Mouse (Mus musculus) erythroblast, embryonic 14.5 days (primary cell): ENCODE data around the gene Dnah14.

Source experiments
- GATA1 ChIP-seq: IDR thresholded peaks from 2 replicates; pipeline ENCODE4 v1.6.1; 2012; ENCODE audit warnings: low read length, inconsistent platforms, mixed read lengths
- TAL1 ChIP-seq: IDR thresholded peaks from 3 replicates; pipeline ENCODE4 v1.6.1; 2012; ENCODE audit warnings: low read length, inconsistent platforms, mixed read lengths

- TF ChIP-seq TAL1 (no peak), GATA1 (no peak)
Observed at GRCm38 (mm10) chr1:181799911-181800310, 223.6 kb downstream of the Dnah14 start.
